Mouse (Mus musculus) megakaryocyte, embryonic 14.5 days (primary cell): ENCODE results near the gene Dgki.

Experiments used
- FLI1 ChIP-seq: IDR thresholded peaks from 2 replicates; pipeline ENCODE4 v1.6.1; 2012; ENCODE audit warnings: low read length, inconsistent platforms, mixed read lengths
- GATA1 ChIP-seq: IDR thresholded peaks from 3 replicates; pipeline ENCODE4 v1.6.1; 2012; ENCODE audit warnings: mixed read lengths, low read length, inconsistent platforms, borderline replicate concordance

- TF ChIP-seq GATA1 (no peak), FLI1 (no peak)
These were observed 156.2 kb downstream of the Dgki start for GRCm38 (mm10) chr6:37143867-37144163.
